Mouse (Mus musculus) C2C12 (cell line): ENCODE results near the gene Hsd17b3.

Source experiments
- CEBPB ChIP-seq: IDR thresholded peaks from one replicate; pipeline ENCODE4 v1.6.1; 2011; ENCODE audit warnings: low read depth, mild to moderate bottlenecking, control low read depth, moderate library complexity
- CTCF ChIP-seq: IDR thresholded peaks from one replicate; pipeline ENCODE4 v1.5.1; 2011; ENCODE audit not compliant: control insufficient read depth, insufficient read depth, insufficient read length
- FOSL1 ChIP-seq: IDR thresholded peaks from one replicate; pipeline ENCODE4 v1.8.0; 2011; ENCODE audit warnings: mild to moderate bottlenecking, low read length; ENCODE audit not compliant: poor library complexity, insufficient read depth, severe bottlenecking
- MYOD1 ChIP-seq: IDR thresholded peaks from one replicate; pipeline ENCODE4 v1.6.1; 2011; ENCODE audit warnings: low read depth; ENCODE audit not compliant: control insufficient read depth, insufficient read length
- USF1 ChIP-seq: IDR thresholded peaks from one replicate; pipeline ENCODE4 v1.6.1; 2011; ENCODE audit warnings: low read depth, mild to moderate bottlenecking, control low read depth, moderate library complexity

DNA sequence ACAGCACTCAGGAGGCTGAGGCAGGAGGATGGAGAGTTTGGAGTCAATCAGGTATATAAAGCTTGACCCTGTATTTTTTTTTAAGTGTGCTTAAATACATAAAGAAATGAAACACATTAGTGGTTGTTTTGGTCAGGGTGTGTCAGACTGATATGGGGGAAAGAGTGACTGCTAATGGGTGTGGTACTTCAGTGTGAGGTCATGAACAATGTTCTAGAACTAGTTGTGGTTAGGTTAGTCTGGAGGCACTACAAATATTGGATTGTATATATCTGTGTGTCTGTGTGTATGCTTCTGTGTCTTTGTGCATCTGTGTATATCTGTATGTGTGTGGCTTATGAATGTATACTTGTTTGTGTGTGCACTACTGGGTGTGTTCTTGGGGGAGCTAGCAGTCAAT, 39.5 kb downstream of the Hsd17b3 start:
- no peak for TF ChIP-seq MYOD1
- TF ChIP-seq CTCF, result no peak
- TF ChIP-seq FOSL1, result no peak
- TF ChIP-seq CEBPB, result no peak
- no peak for TF ChIP-seq USF1
